Mouse (Mus musculus) heart, embryonic 11.5 days (tissue): Measurements from ENCODE around the gene Zmynd12. TPM values are rescaled to one million over a fixed set of nuclear protein-coding genes. Genes with fewer than 3 reads are reported as not detected.

Source experiments
- ATAC-seq: fragments of 200-750 bp; cut with Nextera tagmentation; replicated peaks from 2 replicates; pipeline ENCODE4 v1.8.0; 2017; ENCODE audit warnings: moderate library complexity; ENCODE audit not compliant: insufficient number of reproducible peaks, low FRiP score, low TSS enrichment
- H3K27ac ChIP-seq: fragments of 300-500 bp; sonication (generic); 2 replicates; pipeline ENCODE4 v1.5.1; 2014; ENCODE audit warnings: mild to moderate bottlenecking, low read depth, low read length
- H3K27me3 ChIP-seq: fragments of 300-500 bp; sonication (generic); 2 replicates; pipeline ENCODE4 v1.6.1; 2014; ENCODE audit warnings: mild to moderate bottlenecking, low read length, mixed read lengths; ENCODE audit not compliant: control insufficient read depth, insufficient read depth
- H3K36me3 ChIP-seq: fragments of 300-500 bp; sonication (generic); 2 replicates; pipeline ENCODE4 v1.6.1; 2014; ENCODE audit warnings: mild to moderate bottlenecking, low read length, moderate library complexity, mixed read lengths; ENCODE audit not compliant: control insufficient read depth, insufficient read depth
- H3K4me1 ChIP-seq: fragments of 300-500 bp; sonication (generic); 2 replicates; pipeline ENCODE4 v1.6.1; 2014; ENCODE audit warnings: low read length; ENCODE audit not compliant: control insufficient read depth, insufficient read depth
- H3K4me2 ChIP-seq: fragments of 300-500 bp; sonication (generic); 2 replicates; pipeline ENCODE4 v1.6.1; 2014; ENCODE audit warnings: mild to moderate bottlenecking, moderate library complexity
- H3K4me3 ChIP-seq: fragments of 300-500 bp; sonication (generic); 2 replicates; pipeline ENCODE4 v1.5.1; 2014; ENCODE audit warnings: low read depth, low read length
- H3K9ac ChIP-seq: fragments of 300-500 bp; sonication (generic); 2 replicates; pipeline ENCODE4 v1.6.1; 2014; ENCODE audit warnings: mild to moderate bottlenecking, low read depth, low read length, moderate library complexity
- H3K9me3 ChIP-seq: fragments of 300-500 bp; sonication (generic); replicated peaks from 2 replicates; pipeline ENCODE4 v1.6.1; 2016; ENCODE audit warnings: low read length; ENCODE audit not compliant: control insufficient read depth
- WGBS: fragments of 180-500 bp; shearing (Covaris S2); extraction: QIAGEN DNeasy Blood & Tissue Kit; methylation state at CpG from one replicate; pipeline ENCODE4 v1.1.7; 2014; ENCODE audit not compliant: insufficient replicate concordance; 5-methylcytosine and 5-hydroxymethylcytosine counted together
- polyA plus RNA-seq: library from polyadenylated mRNA; unstranded; fragments of >200 nt; fragmentation: Nextera tagmentation; extraction: Ambion mirVana; gene quantifications from 2 replicates; pipeline ENCODE4 v1.2.1, GENCODE M21; 2014

The Zmynd12 gene
- polyA plus RNA-seq, 1 experiment from 2014 or later: not detected

- no peak overlapping the region for H3K27ac ChIP-seq
- no peaks in the 10 kb centered on the region for H3K27me3 ChIP-seq
- no peaks in the 10 kb centered on the region for H3K9me3 ChIP-seq
- 65% methylated on average over 6 of the region's 6 CpGs for WGBS
- no peak for ATAC-seq
- no peaks in the 10 kb centered on the region for H3K36me3 ChIP-seq
- H3K4me2 ChIP-seq: no peak overlapping the region
- H3K9ac ChIP-seq: no peak overlapping the region
- H3K4me3 ChIP-seq: no peak overlapping the region
- no peaks in the 10 kb centered on the region for H3K4me1 ChIP-seq
These were observed 9.8 kb upstream of the Zmynd12 start for GRCm38 (mm10) chr4:119412791-119413190.

DNA sequence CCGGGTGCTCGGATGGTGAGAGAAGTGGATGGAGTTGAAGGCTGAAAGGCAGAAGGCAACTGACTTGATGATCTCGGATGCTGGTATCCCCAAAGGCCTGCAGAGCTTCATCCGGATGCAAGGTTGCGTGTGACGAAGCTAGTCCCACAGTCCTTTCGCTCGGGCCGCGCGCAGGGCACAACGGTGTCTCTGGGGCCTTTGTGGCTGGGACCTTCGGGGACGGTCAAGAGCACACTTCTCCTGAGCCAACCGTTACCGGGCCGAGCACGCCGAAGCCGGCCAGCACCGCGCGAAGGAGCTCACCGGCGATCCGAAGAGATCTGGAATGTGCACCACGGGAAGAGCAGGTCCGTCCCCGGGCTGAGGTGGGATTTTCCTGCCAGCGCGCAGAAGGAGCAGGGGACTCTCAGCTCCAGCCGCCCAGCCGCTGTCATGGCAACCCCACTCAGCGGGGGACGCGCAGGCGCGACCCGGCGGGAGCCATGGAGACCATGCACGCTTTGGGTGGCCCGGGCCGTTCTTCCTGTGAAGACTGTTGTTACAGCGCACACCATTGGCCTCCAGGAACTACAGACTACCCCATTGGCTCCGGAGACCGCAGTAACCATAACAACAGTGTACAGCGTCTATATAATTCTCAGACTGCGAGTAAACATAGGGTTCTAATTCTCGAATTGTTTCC, 7.4 kb upstream of the Zmynd12 start, which contains the start of gene Ccdc30:
Gene Ccdc30, minus strand, starts transcription at position 450 of the 682 bp plus-strand sequence.
- H3K4me1 ChIP-seq: no peaks in the 10 kb centered on the region
- no peak within 1 kb of the TSS for H3K27ac ChIP-seq
- H3K9ac ChIP-seq: peak within 1 kb of the TSS; percentile 4; the same call in 1 of the 2 replicates
- peak; percentile 95 for ATAC-seq
- peak within 1 kb of the TSS; percentile 63 for H3K4me3 ChIP-seq
- H3K36me3 ChIP-seq: no peaks in the 10 kb centered on the region
- no peaks in the 10 kb centered on the region for H3K9me3 ChIP-seq
- H3K27me3 ChIP-seq: no peaks in the 10 kb centered on the region
- H3K4me2 ChIP-seq: peak within 1 kb of the TSS; percentile 89
- under 1% methylated on average over 49 of the region's 49 CpGs for WGBS

DNA sequence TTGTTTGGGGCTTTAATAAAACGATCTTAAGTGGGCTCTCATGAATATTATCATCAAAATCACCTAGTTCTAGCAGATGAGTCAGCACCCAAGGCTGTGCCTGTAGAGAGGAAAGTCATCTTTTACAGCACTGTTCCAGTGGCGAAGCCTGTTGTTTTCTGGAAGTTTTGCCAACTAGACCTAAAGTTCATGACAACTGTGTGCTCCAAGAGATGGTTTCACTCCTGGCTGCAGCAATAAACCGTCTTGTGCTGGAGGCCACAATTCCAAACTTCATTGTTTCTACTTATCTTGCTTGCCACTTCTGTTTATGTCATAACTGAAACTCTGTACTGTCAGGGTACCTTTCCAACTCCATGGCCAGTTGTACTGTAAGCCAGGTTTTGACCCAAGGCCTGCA, 5.3 kb upstream of the Zmynd12 start:
- Histone ChIP-seq H3K4me3 (no peak overlapping the region), H3K9ac (no peak overlapping the region), H3K27me3 (no peaks in the 10 kb centered on the region), H3K27ac (no peak overlapping the region), H3K9me3 (no peaks in the 10 kb centered on the region), H3K36me3 (no peaks in the 10 kb centered on the region), H3K4me2 (no peak overlapping the region), H3K4me1 (peaks cover 4% of the 10 kb centered on the region; the same call in 1 of the 2 replicates)
- no peak for ATAC-seq
- WGBS: 65% methylated on average over 3 of the region's 3 CpGs

DNA sequence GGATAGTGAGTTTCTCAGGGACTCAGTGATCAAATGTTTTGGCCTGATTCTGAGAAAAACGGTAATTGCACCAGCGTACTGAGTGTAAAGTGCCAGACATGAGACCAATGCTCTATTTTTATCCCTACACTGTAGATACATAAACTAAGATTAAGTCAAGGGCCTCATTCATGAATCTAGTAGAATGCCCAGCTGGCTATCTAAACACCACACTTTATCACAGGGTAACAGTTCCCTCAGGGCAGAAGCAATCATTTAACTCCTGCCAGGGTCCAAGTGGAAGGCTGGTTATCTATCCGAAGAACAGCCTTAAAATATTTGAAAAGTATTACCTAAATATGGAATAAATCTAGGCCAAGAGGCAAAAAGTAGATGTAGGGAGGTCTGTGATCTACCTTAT, 4.7 kb upstream of the Zmynd12 start:
- Histone ChIP-seq H3K4me1 (peaks cover 4% of the 10 kb centered on the region; the same call in 1 of the 2 replicates), H3K27me3 (no peaks in the 10 kb centered on the region), H3K4me2 (no peak overlapping the region), H3K4me3 (no peak overlapping the region), H3K27ac (no peak overlapping the region), H3K36me3 (no peaks in the 10 kb centered on the region), H3K9ac (no peak overlapping the region), H3K9me3 (no peaks in the 10 kb centered on the region)
- WGBS: 58% methylated on average over 3 of the region's 3 CpGs
- no peak for ATAC-seq

DNA sequence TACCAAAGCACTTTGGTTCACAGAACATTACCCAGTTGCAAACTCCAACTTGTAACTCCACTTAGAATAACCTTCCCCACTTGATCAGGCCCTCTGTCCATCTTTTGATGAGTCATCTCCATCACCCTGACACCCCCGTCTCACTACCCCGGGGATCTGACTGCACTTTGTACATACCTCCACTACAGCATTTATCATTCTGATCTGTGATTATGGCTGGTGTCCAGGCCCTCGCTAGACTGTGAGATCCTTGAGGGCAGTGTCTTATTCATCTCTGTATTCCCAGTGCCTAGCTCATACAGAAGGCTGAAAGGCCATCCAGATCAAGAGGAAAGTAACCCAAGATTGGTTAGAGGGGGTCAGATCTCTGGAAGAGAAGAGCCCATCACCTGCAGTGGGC, 1.4 kb upstream of the Zmynd12 start:
- no peaks in the 10 kb centered on the region for H3K9me3 ChIP-seq
- peak overlapping the region; percentile 84 for H3K9ac ChIP-seq
- peak overlapping the region; percentile 90 for H3K4me2 ChIP-seq
- no peaks in the 10 kb centered on the region for H3K27me3 ChIP-seq
- H3K27ac ChIP-seq: no peak overlapping the region
- H3K4me1 ChIP-seq: peaks cover 4% of the 10 kb centered on the region; the same call in 1 of the 2 replicates
- ATAC-seq: no peak
- WGBS: 39% methylated on average over 3 of the region's 3 CpGs
- peak overlapping the region; percentile 65 for H3K4me3 ChIP-seq
- H3K36me3 ChIP-seq: no peaks in the 10 kb centered on the region

- peak; percentile 43 for ATAC-seq
These were observed 707 bp upstream of the Zmynd12 start for GRCm38 (mm10) chr4:119421921-119422293.

GRCm38 (mm10) chr4:119425077-119425476, 2.5 kb downstream of the Zmynd12 start:
- H3K27ac ChIP-seq: no peak overlapping the region
- peaks cover 4% of the 10 kb centered on the region; the same call in 1 of the 2 replicates for H3K4me1 ChIP-seq
- H3K36me3 ChIP-seq: no peaks in the 10 kb centered on the region
- no peaks in the 10 kb centered on the region for H3K9me3 ChIP-seq
- H3K4me3 ChIP-seq: no peak overlapping the region
- WGBS: 67% methylated on average over 2 of the region's 2 CpGs
- no peak overlapping the region for H3K4me2 ChIP-seq
- no peak for ATAC-seq
- no peaks in the 10 kb centered on the region for H3K27me3 ChIP-seq
- no peak overlapping the region for H3K9ac ChIP-seq

More at GRCm38 (mm10) chr4:119421921-119422293, 707 bp upstream of the Zmynd12 start:
- H3K4me1 ChIP-seq: peaks cover 4% of the 10 kb centered on the region; the same call in 1 of the 2 replicates
- H3K4me2 ChIP-seq: peak overlapping the region; percentile 90
- no peaks in the 10 kb centered on the region for H3K36me3 ChIP-seq
- no peaks in the 10 kb centered on the region for H3K27me3 ChIP-seq
- H3K9me3 ChIP-seq: no peaks in the 10 kb centered on the region
- H3K27ac ChIP-seq: peak overlapping the region; percentile 83
- peak overlapping the region; percentile 65 for H3K4me3 ChIP-seq
- H3K9ac ChIP-seq: peak overlapping the region; percentile 84
- under 1% methylated on average over 31 of the region's 31 CpGs for WGBS

DNA sequence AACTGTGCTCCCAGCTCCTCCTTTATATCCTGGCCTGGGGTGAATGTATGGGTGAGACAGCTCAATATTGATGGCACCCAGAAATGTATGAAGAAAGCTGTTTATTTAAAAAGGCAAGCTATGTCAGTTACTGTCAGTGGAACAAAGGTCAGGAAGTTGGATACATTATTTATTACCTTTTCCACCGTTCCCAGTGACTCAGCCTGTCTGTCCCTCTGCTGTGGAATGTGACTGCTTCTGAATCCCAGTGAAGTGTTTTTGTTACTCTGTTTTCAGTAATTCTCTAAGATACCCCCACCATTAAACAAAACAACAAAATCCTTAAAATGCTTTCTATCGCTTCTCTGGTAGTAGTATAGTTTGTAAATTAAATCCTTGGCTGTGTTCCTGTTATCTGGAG, 3.0 kb downstream of the Zmynd12 start:
- no peak for ATAC-seq
- Histone ChIP-seq H3K9ac (no peak overlapping the region), H3K4me2 (no peak overlapping the region), H3K27ac (no peak overlapping the region), H3K9me3 (no peaks in the 10 kb centered on the region), H3K4me3 (no peak overlapping the region), H3K4me1 (peaks cover 4% of the 10 kb centered on the region; the same call in 1 of the 2 replicates), H3K36me3 (no peaks in the 10 kb centered on the region), H3K27me3 (no peaks in the 10 kb centered on the region)
- 56% methylated on average over 2 of the region's 2 CpGs for WGBS

- H3K36me3 ChIP-seq: no peaks in the 10 kb centered on the region
- no peaks in the 10 kb centered on the region for H3K9me3 ChIP-seq
- WGBS: 43% methylated on average over 2 of the region's 2 CpGs
- ATAC-seq: no peak
- no peak overlapping the region for H3K9ac ChIP-seq
- no peak overlapping the region for H3K4me2 ChIP-seq
- H3K27me3 ChIP-seq: no peaks in the 10 kb centered on the region
- H3K4me3 ChIP-seq: no peak overlapping the region
- H3K4me1 ChIP-seq: no peaks in the 10 kb centered on the region
- no peak overlapping the region for H3K27ac ChIP-seq
These were observed 5.1 kb downstream of the Zmynd12 start for GRCm38 (mm10) chr4:119427680-119428079.
